Mouse (Mus musculus) embryonic facial prominence, embryonic 15.5 days (tissue): ENCODE results near the gene Prm1. TPM values are rescaled to one million over a fixed set of nuclear protein-coding genes. Genes with fewer than 3 reads are reported as not detected.
A peak's percentile ranks its signal among the peaks of the same experiment; 100 is the strongest.
"Not testable (repeated sequence)": the region's sequence is repeated elsewhere in the genome, so short reads cannot be mapped to it uniquely, and the experiment has no call there.

Experiments
- ATAC-seq: fragments of 200-750 bp; cut with Nextera tagmentation; 2 replicates; pipeline ENCODE4 v1.8.0; 2017; ENCODE audit warnings: low read depth, moderate TSS enrichment; ENCODE audit not compliant: insufficient number of reproducible peaks, low FRiP score, low TSS enrichment
- H3K27ac ChIP-seq: fragments of 300-500 bp; sonication (generic); replicated peaks from 2 replicates; pipeline ENCODE4 v1.5.1; 2015; ENCODE audit warnings: mild to moderate bottlenecking, inconsistent platforms
- H3K27me3 ChIP-seq: fragments of 300-500 bp; sonication (generic); 2 replicates; pipeline ENCODE4 v1.6.1; 2015; ENCODE audit warnings: inconsistent platforms
- H3K36me3 ChIP-seq: fragments of 300-500 bp; sonication (generic); 2 replicates; pipeline ENCODE4 v1.6.1; 2015; ENCODE audit warnings: mild to moderate bottlenecking, inconsistent platforms
- H3K4me1 ChIP-seq: fragments of 300-500 bp; sonication (generic); 2 replicates; pipeline ENCODE4 v1.6.1; 2015; ENCODE audit warnings: inconsistent platforms
- H3K4me2 ChIP-seq: fragments of 300-500 bp; sonication (generic); replicated peaks from 2 replicates; pipeline ENCODE4 v1.6.1; 2015; ENCODE audit warnings: mild to moderate bottlenecking, inconsistent platforms
- H3K4me3 ChIP-seq: fragments of 300-500 bp; sonication (generic); replicated peaks from 2 replicates; pipeline ENCODE4 v1.5.1; 2015; ENCODE audit warnings: mild to moderate bottlenecking, inconsistent platforms
- H3K9ac ChIP-seq: fragments of 300-500 bp; sonication (generic); 2 replicates; pipeline ENCODE4 v1.6.1; 2015; ENCODE audit warnings: inconsistent platforms
- H3K9me3 ChIP-seq: fragments of 300-500 bp; sonication (generic); replicated peaks from 2 replicates; pipeline ENCODE4 v1.6.1; 2016; ENCODE audit warnings: inconsistent platforms
- WGBS: fragments of 180-500 bp; shearing (Covaris S2); methylation state at CpG from one replicate; pipeline ENCODE4 v1.1.7; 2015; 5-methylcytosine and 5-hydroxymethylcytosine counted together
- polyA plus RNA-seq: library from polyadenylated mRNA; unstranded; fragments of >200 nt; fragmentation: Nextera tagmentation; extraction: Ambion mirVana; gene quantifications from 2 replicates; pipeline ENCODE4 v1.2.1, GENCODE M21; 2015

The Prm1 gene
- polyA plus RNA-seq, 1 experiment from 2014 or later = not detected

GRCm38 (mm10) chr16:10821387-10821786 is 15.7 kb upstream of the Prm1 start:
- Histone ChIP-seq H3K9me3 (no peaks in the 10 kb centered on the region), H3K27me3 (no peaks in the 10 kb centered on the region), H3K4me2 (no peak overlapping the region), H3K9ac (no peak overlapping the region), H3K36me3 (no peaks in the 10 kb centered on the region), H3K27ac (no peak overlapping the region), H3K4me1 (0 out of 2 replicates have a peak, but pooled peaks cover 7% of the 10 kb centered on the region), H3K4me3 (no peak overlapping the region)
- 45% methylated on average over 4 of the region's 4 CpGs for WGBS
- ATAC-seq = no peak

- H3K27me3 ChIP-seq = no peaks in the 10 kb centered on the region
- H3K9ac ChIP-seq = no peak overlapping the region
- H3K4me2 ChIP-seq = no peak overlapping the region
- no peak overlapping the region for H3K27ac ChIP-seq
- no peaks in the 10 kb centered on the region for H3K36me3 ChIP-seq
- ATAC-seq = no peak
- no peaks in the 10 kb centered on the region for H3K9me3 ChIP-seq
- WGBS = 61% methylated on average over 3 of the region's 3 CpGs
- H3K4me3 ChIP-seq = no peak overlapping the region
- H3K4me1 ChIP-seq = no peaks in the 10 kb centered on the region
Observed at GRCm38 (mm10) chr16:10819966-10820365, 14.3 kb upstream of the Prm1 start.

GRCm38 (mm10) chr16:10818579-10819135 is 13.0 kb upstream of the Prm1 start:
- Histone ChIP-seq H3K36me3 (no peaks in the 10 kb centered on the region), H3K4me1 (no peaks in the 10 kb centered on the region), H3K4me2 (no peak overlapping the region), H3K27ac (no peak overlapping the region), H3K9me3 (no peaks in the 10 kb centered on the region), H3K9ac (no peak overlapping the region), H3K4me3 (no peak overlapping the region), H3K27me3 (no peaks in the 10 kb centered on the region)
- no peak for ATAC-seq
- 85% methylated on average over 4 of the region's 4 CpGs for WGBS

- Histone ChIP-seq H3K27ac (no peak overlapping the region), H3K4me1 (no peaks in the 10 kb centered on the region), H3K27me3 (no peaks in the 10 kb centered on the region; the same call in 1 of the 2 replicates), H3K9ac (no peak overlapping the region), H3K9me3 (no peaks in the 10 kb centered on the region), H3K4me3 (no peak overlapping the region), H3K4me2 (no peak overlapping the region), H3K36me3 (no peaks in the 10 kb centered on the region)
- WGBS = 70% methylated on average over 4 of the region's 4 CpGs
- no peak; the same call in 1 of the 2 replicates for ATAC-seq
Observed at GRCm38 (mm10) chr16:10814864-10815263, 9.2 kb upstream of the Prm1 start.

- no peaks in the 10 kb centered on the region; the same call in 1 of the 2 replicates for H3K27me3 ChIP-seq
- H3K27ac ChIP-seq = no peak overlapping the region
- H3K36me3 ChIP-seq = no peaks in the 10 kb centered on the region
- no peak overlapping the region for H3K4me3 ChIP-seq
- H3K9ac ChIP-seq = no peak overlapping the region
- no peaks in the 10 kb centered on the region for H3K4me1 ChIP-seq
- H3K9me3 ChIP-seq = no peaks in the 10 kb centered on the region
- no peak for ATAC-seq
- whole genome bisulfite sequencing = 70% methylated on average over 4 of the region's 4 CpGs
- no peak overlapping the region for H3K4me2 ChIP-seq
Observed at GRCm38 (mm10) chr16:10813726-10814125, 8.1 kb upstream of the Prm1 start.

GRCm38 (mm10) chr16:10812865-10813371 is 7.3 kb upstream of the Prm1 start, which contains the start of gene Gm11172:
Gene Gm11172 (plus strand): TSS chr16:10812915.
- no peak within 1 kb of the TSS for H3K9ac ChIP-seq
- no peak within 1 kb of the TSS for H3K4me3 ChIP-seq
- H3K4me2 ChIP-seq = no peak within 1 kb of the TSS
- no peaks in the 10 kb centered on the region for H3K4me1 ChIP-seq
- H3K36me3 ChIP-seq = no peaks in the 10 kb centered on the region
- no peak within 1 kb of the TSS for H3K27ac ChIP-seq
- WGBS = 93% methylated on average over 2 of the region's 2 CpGs
- H3K27me3 ChIP-seq = no peaks in the 10 kb centered on the region; the same call in 1 of the 2 replicates
- no peak for ATAC-seq
- H3K9me3 ChIP-seq = no peaks in the 10 kb centered on the region

- WGBS = 83% methylated on average over 1 of the region's 1 CpGs
- H3K4me3 ChIP-seq = no peak overlapping the region
- H3K4me2 ChIP-seq = no peak overlapping the region
- H3K27me3 ChIP-seq = no peaks in the 10 kb centered on the region; the same call in 1 of the 2 replicates
- no peak for ATAC-seq
- H3K36me3 ChIP-seq = no peaks in the 10 kb centered on the region
- H3K27ac ChIP-seq = no peak overlapping the region
- no peaks in the 10 kb centered on the region for H3K9me3 ChIP-seq
- no peaks in the 10 kb centered on the region for H3K4me1 ChIP-seq
- no peak overlapping the region for H3K9ac ChIP-seq
Observed at GRCm38 (mm10) chr16:10810376-10810775, 4.7 kb upstream of the Prm1 start.

- H3K4me2 ChIP-seq, H3K9me3 ChIP-seq, H3K36me3 ChIP-seq, H3K9ac ChIP-seq, ATAC-seq, H3K27ac ChIP-seq, H3K4me1 ChIP-seq, H3K4me3 ChIP-seq, H3K27me3 ChIP-seq: not testable (repeated sequence)
- WGBS = 70% methylated on average over 3 of the region's 3 CpGs
Observed at GRCm38 (mm10) chr16:10802420-10802819, 3.2 kb downstream of the Prm1 start.

GRCm38 (mm10) chr16:10796034-10796433 is 9.6 kb downstream of the Prm1 start, which contains the start of gene Prm2:
Gene Prm2 (minus strand): TSS chr16:10796134.
- H3K4me1 ChIP-seq = no peaks in the 10 kb centered on the region
- peaks cover 23% of the 10 kb centered on the region; the same call in 1 of the 2 replicates for H3K27me3 ChIP-seq
- H3K36me3 ChIP-seq = no peaks in the 10 kb centered on the region; the same call in 1 of the 2 replicates
- no peaks in the 10 kb centered on the region for H3K9me3 ChIP-seq
- H3K4me2 ChIP-seq = no peak within 1 kb of the TSS
- H3K4me3 ChIP-seq = no peak within 1 kb of the TSS
- WGBS = 70% methylated on average over 6 of the region's 6 CpGs
- H3K27ac ChIP-seq = no peak within 1 kb of the TSS
- ATAC-seq = no peak
- H3K9ac ChIP-seq = no peak within 1 kb of the TSS

GRCm38 (mm10) chr16:10790702-10791101 is 14.9 kb downstream of the Prm1 start, which contains the start of gene Prm3:
Gene Prm3 (minus strand): TSS chr16:10790914.
- 71% methylated on average over 9 of the region's 9 CpGs for WGBS
- no peak within 1 kb of the TSS for H3K27ac ChIP-seq
- peaks cover 19% of the 10 kb centered on the region for H3K4me1 ChIP-seq
- H3K9me3 ChIP-seq = no peaks in the 10 kb centered on the region
- H3K27me3 ChIP-seq = peaks cover 9% of the 10 kb centered on the region; the same call in 1 of the 2 replicates
- no peaks in the 10 kb centered on the region for H3K36me3 ChIP-seq
- H3K4me3 ChIP-seq = no peak within 1 kb of the TSS
- ATAC-seq = no peak
- H3K4me2 ChIP-seq = no peak within 1 kb of the TSS
- no peak within 1 kb of the TSS for H3K9ac ChIP-seq

GRCm38 (mm10) chr16:10788866-10789265 is 16.8 kb downstream of the Prm1 start:
- no peaks in the 10 kb centered on the region for H3K9me3 ChIP-seq
- H3K4me3 ChIP-seq = no peak overlapping the region
- no peaks in the 10 kb centered on the region for H3K36me3 ChIP-seq
- H3K27ac ChIP-seq = no peak overlapping the region
- H3K27me3 ChIP-seq = no peaks in the 10 kb centered on the region
- no peak for ATAC-seq
- no peak overlapping the region for H3K9ac ChIP-seq
- H3K4me1 ChIP-seq = peaks cover 25% of the 10 kb centered on the region
- WGBS = 66% methylated on average over 4 of the region's 4 CpGs
- no peak overlapping the region for H3K4me2 ChIP-seq

- H3K4me1 ChIP-seq = peaks cover 29% of the 10 kb centered on the region
- no peaks in the 10 kb centered on the region for H3K9me3 ChIP-seq
- H3K27ac ChIP-seq = 0 out of 2 replicates have a peak within 1 kb of the TSS, but pooled peaks have one; percentile 100
- no peak within 1 kb of the TSS for H3K9ac ChIP-seq
- H3K4me2 ChIP-seq = no peak within 1 kb of the TSS
- H3K36me3 ChIP-seq = no peaks in the 10 kb centered on the region
- H3K4me3 ChIP-seq = no peak within 1 kb of the TSS
- WGBS = 49% methylated on average over 16 of the region's 16 CpGs
- ATAC-seq = no peak
- H3K27me3 ChIP-seq = no peaks in the 10 kb centered on the region
Observed at GRCm38 (mm10) chr16:10788271-10788670, 17.4 kb downstream of the Prm1 start, which contains the start of gene Tnp2. Gene Tnp2 (minus strand): TSS chr16:10788660.
